Mouse (Mus musculus) limb, embryonic 14.5 days (tissue): Measurements from ENCODE around the gene Abcc6. TPM values are rescaled to one million over a fixed set of nuclear protein-coding genes. Genes with fewer than 3 reads are reported as not detected.

Source experiments
- ATAC-seq: fragments of 200-750 bp; cut with Nextera tagmentation; 2 replicates; pipeline ENCODE4 v1.8.0; 2017; ENCODE audit warnings: low read depth, moderate number of reproducible peaks, moderate TSS enrichment; ENCODE audit not compliant: low FRiP score
- DNase-seq: peaks from one replicate; pipeline ENCODE4 v3.0.0-alpha.2; 2015; ENCODE audit warnings: low spot score
- H3K27ac ChIP-seq: fragments of 300-500 bp; sonication (generic); replicated peaks from 2 replicates; pipeline ENCODE4 v1.5.1; 2014; ENCODE audit warnings: low read depth, mild to moderate bottlenecking, low read length, moderate library complexity, mixed read lengths
- H3K27me3 ChIP-seq: fragments of 300-500 bp; sonication (generic); 2 replicates; pipeline ENCODE4 v1.6.1; 2014; ENCODE audit warnings: low read length, mixed read lengths; ENCODE audit not compliant: control insufficient read depth, insufficient read depth
- H3K36me3 ChIP-seq: fragments of 300-500 bp; sonication (generic); 2 replicates; pipeline ENCODE4 v1.6.1; 2014; ENCODE audit warnings: mild to moderate bottlenecking, low read length, moderate library complexity, mixed read lengths; ENCODE audit not compliant: control insufficient read depth, insufficient read depth
- H3K4me1 ChIP-seq: fragments of 300-500 bp; sonication (generic); 2 replicates; pipeline ENCODE4 v1.6.1; 2014; ENCODE audit warnings: antibody characterized with exemption, low read length, mixed read lengths; ENCODE audit not compliant: control insufficient read depth, insufficient read depth
- H3K4me2 ChIP-seq: fragments of 300-500 bp; sonication (generic); replicated peaks from 2 replicates; pipeline ENCODE4 v1.6.1; 2014; ENCODE audit warnings: low read depth, mild to moderate bottlenecking, low read length, moderate library complexity; ENCODE audit not compliant: severe bottlenecking
- H3K4me3 ChIP-seq: fragments of 300-500 bp; sonication (generic); replicated peaks from 2 replicates; pipeline ENCODE4 v1.5.1; 2014; ENCODE audit warnings: low read length
- H3K9ac ChIP-seq: fragments of 300-500 bp; sonication (generic); 2 replicates; pipeline ENCODE4 v1.6.1; 2014; ENCODE audit warnings: mild to moderate bottlenecking, low read depth, low read length, moderate library complexity; ENCODE audit not compliant: severe bottlenecking
- H3K9me3 ChIP-seq: fragments of 300-500 bp; sonication (generic); 2 replicates; pipeline ENCODE4 v1.6.1; 2016; ENCODE audit warnings: low read length; ENCODE audit not compliant: control insufficient read depth
- POLR2A ChIP-seq: fragments of 200-500 bp; IDR thresholded peaks from 2 replicates; pipeline ENCODE4 v1.8.0; 2012; ENCODE audit warnings: inconsistent platforms, mild to moderate bottlenecking, moderate library complexity, borderline replicate concordance; ENCODE audit not compliant: insufficient read depth, insufficient read length; ENCODE audit errors: extremely low read depth
- WGBS: fragments of 180-500 bp; shearing (Covaris S2); extraction: QIAGEN DNeasy Blood & Tissue Kit; methylation state at CpG from one replicate; pipeline ENCODE4 v1.1.7; 2014; 5-methylcytosine and 5-hydroxymethylcytosine counted together
- polyA plus RNA-seq, 2 experiments: library from polyadenylated mRNA; depleted of rRNA in 1 of 2; stranded (reverse) in 1 of 2; unstranded in 1 of 2; fragments of >200 nt; fragmentation: Nextera tagmentation in 1 of 2; extraction: Ambion mirVana in 1 of 2; gene quantifications; 2 replicates each; pipeline versions ENCODE4 v1.2.1 to v1.2.3; 2012 to 2014

Gene Abcc6
- polyA plus RNA-seq, 2 experiments, result 0.18 to 1.2 TPM

GRCm38 (mm10) chr7:46013266-46014010 lies 16.7 kb downstream of the Abcc6 start:
- H3K9me3 ChIP-seq, result no peaks in the 10 kb centered on the region
- H3K4me2 ChIP-seq, result no peak overlapping the region
- no peaks in the 10 kb centered on the region for H3K27me3 ChIP-seq
- H3K4me1 ChIP-seq, result peaks cover 10% of the 10 kb centered on the region
- DNase-seq (peak; percentile 82), ATAC-seq (peak; percentile 79)
- H3K36me3 ChIP-seq, result no peaks in the 10 kb centered on the region
- peak overlapping the region; percentile 12; the same call in 1 of the 2 replicates for H3K9ac ChIP-seq
- 16% methylated on average over 9 of the region's 9 CpGs for WGBS
- no peak overlapping the region for H3K4me3 ChIP-seq
- peak overlapping the region; percentile 52; the same call in 1 of the 2 replicates for H3K27ac ChIP-seq
- TF ChIP-seq POLR2A, result no peak

- Histone ChIP-seq H3K36me3 (no peaks in the 10 kb centered on the region), H3K9ac (no peak overlapping the region), H3K27me3 (no peaks in the 10 kb centered on the region), H3K9me3 (no peaks in the 10 kb centered on the region), H3K4me1 (peaks cover 10% of the 10 kb centered on the region), H3K4me2 (no peak overlapping the region), H3K27ac (no peak overlapping the region), H3K4me3 (no peak overlapping the region)
- no peak for TF ChIP-seq POLR2A
- no peak for ATAC-seq
- DNase-seq, result no peak
Observed at GRCm38 (mm10) chr7:46012121-46012520, 18.0 kb downstream of the Abcc6 start.

GRCm38 (mm10) chr7:46009578-46009977 lies 20.5 kb downstream of the Abcc6 start:
- WGBS, result 13% methylated on average over 5 of the region's 5 CpGs
- Histone ChIP-seq H3K4me3 (no peak overlapping the region), H3K4me2 (no peak overlapping the region), H3K4me1 (peaks cover 10% of the 10 kb centered on the region), H3K9ac (no peak overlapping the region), H3K27ac (no peak overlapping the region), H3K36me3 (no peaks in the 10 kb centered on the region), H3K9me3 (no peaks in the 10 kb centered on the region), H3K27me3 (no peaks in the 10 kb centered on the region)
- TF ChIP-seq POLR2A, result no peak
- peak; percentile 66; the same call in 1 of the 2 replicates for ATAC-seq
- DNase-seq, result peak; percentile 79

- DNase-seq (no peak), ATAC-seq (no peak)
- Histone ChIP-seq H3K4me2 (no peak overlapping the region), H3K9ac (no peak overlapping the region), H3K27ac (no peak overlapping the region), H3K9me3 (no peaks in the 10 kb centered on the region), H3K36me3 (no peaks in the 10 kb centered on the region), H3K4me3 (no peak overlapping the region), H3K4me1 (no peaks in the 10 kb centered on the region), H3K27me3 (no peaks in the 10 kb centered on the region)
- TF ChIP-seq POLR2A, result no peak
- WGBS, result 42% methylated on average over 4 of the region's 4 CpGs
Observed at GRCm38 (mm10) chr7:46002748-46003147, 27.4 kb downstream of the Abcc6 start.

- no peak for ATAC-seq
Observed at GRCm38 (mm10) chr7:46000577-46000976, 29.5 kb downstream of the Abcc6 start.

More at GRCm38 (mm10) chr7:46000577-46000976, 29.5 kb downstream of the Abcc6 start:
- H3K4me3 ChIP-seq, result no peak overlapping the region
- no peak overlapping the region for H3K27ac ChIP-seq
- H3K9me3 ChIP-seq, result no peaks in the 10 kb centered on the region
- H3K27me3 ChIP-seq, result no peaks in the 10 kb centered on the region
- H3K4me2 ChIP-seq, result no peak overlapping the region
- no peak overlapping the region for H3K9ac ChIP-seq
- no peak for DNase-seq
- TF ChIP-seq POLR2A, result no peak
- no peaks in the 10 kb centered on the region for H3K4me1 ChIP-seq
- H3K36me3 ChIP-seq, result no peaks in the 10 kb centered on the region
- WGBS, result 89% methylated on average over 4 of the region's 4 CpGs
